Mouse (Mus musculus): Measurements from ENCODE around the gene Olfr339.
"Not testable (repeated sequence)": the region's sequence is repeated elsewhere in the genome, so short reads cannot be mapped to it uniquely, and the experiment has no call there.

The Olfr339 gene

DNA sequence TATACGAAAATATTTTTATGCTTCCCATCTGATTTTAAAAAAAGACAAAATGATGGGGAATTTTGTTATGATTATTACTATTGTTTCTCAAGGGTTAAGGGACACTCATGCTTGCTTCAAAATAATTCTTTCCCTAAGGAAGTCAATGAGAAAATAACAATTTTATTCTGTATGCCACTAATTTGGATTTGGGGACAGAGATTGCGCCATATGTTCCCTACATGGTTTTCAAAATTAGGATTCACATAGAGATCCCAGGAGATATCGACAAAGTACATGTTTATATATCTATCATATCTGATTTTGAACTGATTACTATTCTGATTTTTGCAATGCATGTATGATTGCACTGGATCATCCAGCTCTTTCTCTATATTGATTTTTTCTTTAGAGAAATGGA, at the start of gene Olfr339:
Gene Olfr339 (plus strand): TSS at position 301 of the 400 bp plus-strand sequence.
- DNase-seq, result no peak

DNA sequence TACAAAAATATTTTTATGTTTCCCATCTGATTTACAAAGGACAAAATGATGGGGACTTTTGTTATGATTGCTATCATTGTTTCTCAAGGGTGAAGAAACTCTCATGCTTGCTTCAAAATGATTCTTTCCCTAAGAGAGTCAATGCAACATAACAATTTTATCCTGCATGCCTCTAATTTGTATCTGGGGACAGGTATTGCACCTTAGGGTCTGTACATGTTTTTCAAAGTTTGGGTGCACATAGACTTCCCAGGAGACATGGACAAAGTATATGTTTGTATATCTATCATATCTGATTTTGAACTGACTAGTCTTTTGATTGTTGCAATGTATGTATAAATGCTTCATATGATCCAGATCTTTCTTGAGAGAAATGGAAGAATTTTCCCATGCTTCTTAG, 45.5 kb upstream of the Olfr339 start, which contains the start of gene Olfr338:
Gene Olfr338 (plus strand): TSS at position 301 of the 400 bp plus-strand sequence.
- DNase-seq, result no peak

DNA sequence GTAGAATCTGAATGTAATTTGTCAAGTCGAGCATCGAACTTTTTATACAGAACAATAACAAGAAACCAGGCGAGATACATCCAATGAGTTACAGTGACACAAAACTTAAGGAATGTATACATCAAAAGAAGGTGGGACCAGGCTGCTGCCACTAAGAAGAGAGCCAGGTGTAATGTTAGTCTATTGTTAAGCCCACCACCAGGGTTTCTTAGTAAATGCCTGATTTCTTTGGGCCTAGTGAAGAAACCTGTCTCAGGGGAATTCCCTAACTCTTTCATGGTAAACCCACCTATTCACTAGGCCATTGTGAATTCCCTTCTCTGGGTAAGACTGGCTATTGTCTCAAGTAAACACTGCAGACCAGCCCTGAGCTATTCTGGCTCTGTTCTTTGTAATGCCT, 3.6 kb upstream of the Olfr339 start:
- DNase-seq, result not testable (repeated sequence)

DNA sequence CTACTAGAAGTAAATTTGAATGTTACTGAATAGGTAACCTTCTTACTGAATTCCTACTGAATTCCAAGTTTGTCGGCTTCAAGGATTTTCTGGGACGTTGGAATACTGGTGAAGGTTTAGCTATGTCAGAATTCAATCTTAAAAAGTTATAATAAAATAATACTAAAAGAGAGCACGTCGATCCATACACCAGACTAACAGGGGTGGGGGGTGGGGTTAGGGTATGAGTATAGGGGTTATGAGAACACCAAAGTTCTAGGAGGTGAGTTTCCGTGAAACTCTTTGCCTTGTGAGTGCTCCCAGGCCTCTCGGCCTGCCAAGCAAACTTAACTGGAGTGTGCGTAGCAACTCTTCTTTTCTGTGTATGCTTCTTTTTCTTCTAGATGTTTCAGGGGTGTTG, 3.2 kb upstream of the Olfr339 start:
- DNase-seq, result not testable (repeated sequence)

DNA sequence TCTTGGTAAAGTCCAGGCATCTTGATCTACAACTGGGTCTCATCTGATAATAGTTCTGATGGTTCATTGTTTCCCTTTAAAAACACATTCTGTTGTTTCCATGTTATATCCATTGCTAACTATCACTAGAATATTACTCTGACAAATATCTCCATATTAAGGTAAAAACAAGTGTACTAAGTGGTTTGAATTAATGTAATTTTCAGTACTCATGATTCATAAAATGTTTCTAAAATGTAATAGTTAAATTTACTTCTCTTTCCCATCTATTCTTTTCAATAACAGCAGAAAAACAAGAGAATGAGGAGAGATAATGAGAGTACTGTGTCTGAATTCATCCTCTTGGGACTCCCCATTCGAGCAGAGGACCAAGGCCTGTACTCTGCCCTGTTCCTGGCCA, 33.5 kb downstream of the Olfr339 start, which contains the start of gene Olfr340:
Gene Olfr340 (plus strand): TSS at position 301 of the 400 bp plus-strand sequence.
- DNase-seq, result no peak

DNA sequence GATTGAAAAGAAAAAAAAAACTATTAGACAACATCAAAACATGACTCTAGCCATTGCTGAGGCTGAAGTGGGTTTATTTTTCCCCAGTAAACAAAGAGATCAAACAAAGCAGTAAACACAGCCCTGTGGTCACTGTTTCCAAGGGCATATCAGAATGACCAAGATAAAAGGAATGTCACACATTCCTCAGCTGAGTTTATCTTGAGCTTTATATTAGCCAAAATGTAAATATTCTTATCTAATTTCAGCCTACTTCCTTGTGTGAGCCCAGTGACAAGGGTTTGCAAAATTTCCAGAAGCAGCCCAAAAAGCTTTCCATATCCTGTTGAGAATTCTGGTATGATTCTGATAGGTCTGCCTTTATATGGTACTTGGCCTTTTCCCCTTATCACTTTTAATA, 54.9 kb downstream of the Olfr339 start:
- no peak for DNase-seq

Measured in lung, postnatal 14 days (tissue).